Mouse (Mus musculus) ES-E14 (cell line): ENCODE data around the gene Gm10153.
"Not testable (repeated sequence)": the region's sequence is repeated elsewhere in the genome, so short reads cannot be mapped to it uniquely, and the experiment has no call there.

Experiments
- CHD2 ChIP-seq: IDR thresholded peaks from 2 replicates; pipeline ENCODE4 v1.6.1; 2014; ENCODE audit warnings: mild to moderate bottlenecking, low read depth, low read length, inconsistent platforms
- HCFC1 ChIP-seq: IDR thresholded peaks from 2 replicates; pipeline ENCODE4 v1.6.1; 2012; ENCODE audit warnings: low read length, inconsistent platforms, borderline replicate concordance; ENCODE audit not compliant: insufficient read depth
- MAFK ChIP-seq: IDR thresholded peaks from 2 replicates; pipeline ENCODE4 v1.6.1; 2014; ENCODE audit warnings: mild to moderate bottlenecking, low read depth, low read length, inconsistent platforms; ENCODE audit not compliant: insufficient read depth
- ZC3H11A ChIP-seq: IDR thresholded peaks from 2 replicates; pipeline ENCODE4 v1.6.1; 2012; ENCODE audit warnings: low read depth, mild to moderate bottlenecking, inconsistent platforms, low read length, borderline replicate concordance
- ZNF384 ChIP-seq: IDR thresholded peaks from 2 replicates; pipeline ENCODE4 v1.6.1; 2012; ENCODE audit warnings: low read depth, low read length, inconsistent platforms

GRCm38 (mm10) chr7:142165639-142166038 is 24.6 kb downstream of the Gm10153 start, which contains the start of gene Gm4553:
- not testable (repeated sequence) for TF ChIP-seq ZC3H11A, ZNF384, MAFK, CHD2, HCFC1
